Mouse (Mus musculus): ENCODE results near the gene Pex10. TPM values are rescaled to one million over a fixed set of nuclear protein-coding genes. Genes with fewer than 3 reads are reported as not detected.
A peak's percentile ranks its signal among the peaks of the same experiment; 100 is the strongest.

Pex10 gene
- polyA plus RNA-seq, 1 experiment from 2014 or later = 17.3 TPM

- H3K4me2 ChIP-seq (ENCODE audit: low read depth, low read length) = no peak overlapping the region
- H3K4me1 ChIP-seq (ENCODE audit: control insufficient read depth, insufficient read depth, low read length) = no peaks in the 10 kb centered on the region
- no peak overlapping the region for H3K4me3 ChIP-seq (ENCODE audit: low read length)
- peaks cover 5% of the 10 kb centered on the region for H3K27me3 ChIP-seq (ENCODE audit: control insufficient read depth, insufficient read depth, low read length)
- H3K36me3 ChIP-seq (ENCODE audit: control insufficient read depth, insufficient read depth) = no peaks in the 10 kb centered on the region
- 62% methylated on average over 7 of the region's 7 CpGs for WGBS
- H3K9me3 ChIP-seq (replicated peaks; ENCODE audit: control insufficient read depth, low read length) = no peaks in the 10 kb centered on the region
- no peak overlapping the region for H3K27ac ChIP-seq (ENCODE audit: low read length)
- no peak overlapping the region for H3K9ac ChIP-seq (ENCODE audit: low read length)
- ATAC-seq (replicated peaks; ENCODE audit: extremely low read depth, insufficient read depth, low FRiP score) = peak; percentile 34; the same call in 1 of the 2 replicates
Measured at GRCm38 (mm10) chr4:155050116-155050515, 16.7 kb upstream of the Pex10 start.

GRCm38 (mm10) chr4:155056724-155057123 is 10.1 kb upstream of the Pex10 start, which contains the start of gene Plch2:
TSS of gene Plch2 (minus strand) at chr4:155056784.
- Histone ChIP-seq H3K27me3 (ENCODE audit: control insufficient read depth, insufficient read depth, low read length) (peaks cover 2% of the 10 kb centered on the region; the same call in 1 of the 2 replicates), H3K4me1 (ENCODE audit: control insufficient read depth, insufficient read depth, low read length) (no peaks in the 10 kb centered on the region), H3K27ac (ENCODE audit: low read length) (no peak within 1 kb of the TSS), H3K4me3 (ENCODE audit: low read length) (no peak within 1 kb of the TSS), H3K9ac (ENCODE audit: low read length) (no peak within 1 kb of the TSS), H3K9me3 (replicated peaks; ENCODE audit: control insufficient read depth, low read length) (no peaks in the 10 kb centered on the region), H3K4me2 (ENCODE audit: low read depth, low read length) (no peak within 1 kb of the TSS), H3K36me3 (ENCODE audit: control insufficient read depth, insufficient read depth) (no peaks in the 10 kb centered on the region)
- ATAC-seq (replicated peaks; ENCODE audit: extremely low read depth, insufficient read depth, low FRiP score) = no peak
- WGBS = 56% methylated on average over 10 of the region's 10 CpGs

GRCm38 (mm10) chr4:155058325-155058724 is 8.5 kb upstream of the Pex10 start:
- ATAC-seq (replicated peaks; ENCODE audit: extremely low read depth, insufficient read depth, low FRiP score) = no peak
- Histone ChIP-seq H3K27ac (ENCODE audit: low read length) (no peak overlapping the region), H3K9ac (ENCODE audit: low read length) (no peak overlapping the region), H3K4me3 (ENCODE audit: low read length) (no peak overlapping the region), H3K4me1 (ENCODE audit: control insufficient read depth, insufficient read depth, low read length) (no peaks in the 10 kb centered on the region), H3K36me3 (ENCODE audit: control insufficient read depth, insufficient read depth) (no peaks in the 10 kb centered on the region), H3K9me3 (replicated peaks; ENCODE audit: control insufficient read depth, low read length) (no peaks in the 10 kb centered on the region), H3K4me2 (ENCODE audit: low read depth, low read length) (no peak overlapping the region), H3K27me3 (ENCODE audit: control insufficient read depth, insufficient read depth, low read length) (peaks cover 2% of the 10 kb centered on the region; the same call in 1 of the 2 replicates)
- 42% methylated on average over 10 of the region's 10 CpGs for WGBS

- Histone ChIP-seq H3K27me3 (ENCODE audit: control insufficient read depth, insufficient read depth, low read length) (no peaks in the 10 kb centered on the region), H3K9me3 (replicated peaks; ENCODE audit: control insufficient read depth, low read length) (no peaks in the 10 kb centered on the region), H3K4me2 (ENCODE audit: low read depth, low read length) (no peak overlapping the region), H3K9ac (ENCODE audit: low read length) (no peak overlapping the region), H3K27ac (ENCODE audit: low read length) (no peak overlapping the region), H3K4me1 (ENCODE audit: control insufficient read depth, insufficient read depth, low read length) (peaks cover 10% of the 10 kb centered on the region), H3K4me3 (ENCODE audit: low read length) (no peak overlapping the region), H3K36me3 (ENCODE audit: control insufficient read depth, insufficient read depth) (peaks cover 6% of the 10 kb centered on the region)
- ATAC-seq (replicated peaks; ENCODE audit: extremely low read depth, insufficient read depth, low FRiP score) = no peak
- 35% methylated on average over 3 of the region's 3 CpGs for WGBS
Measured at GRCm38 (mm10) chr4:155063895-155064294, 2.9 kb upstream of the Pex10 start.

- ATAC-seq (replicated peaks; ENCODE audit: extremely low read depth, insufficient read depth, low FRiP score) = no peak
- no peak overlapping the region for H3K27ac ChIP-seq (ENCODE audit: low read length)
- no peaks in the 10 kb centered on the region for H3K9me3 ChIP-seq (replicated peaks; ENCODE audit: control insufficient read depth, low read length)
- no peak overlapping the region for H3K4me3 ChIP-seq (ENCODE audit: low read length)
- WGBS = 43% methylated on average over 2 of the region's 2 CpGs
- H3K36me3 ChIP-seq (ENCODE audit: control insufficient read depth, insufficient read depth) = peaks cover 11% of the 10 kb centered on the region
- no peak overlapping the region for H3K9ac ChIP-seq (ENCODE audit: low read length)
- H3K4me1 ChIP-seq (ENCODE audit: control insufficient read depth, insufficient read depth, low read length) = peaks cover 10% of the 10 kb centered on the region
- H3K4me2 ChIP-seq (ENCODE audit: low read depth, low read length) = no peak overlapping the region
- H3K27me3 ChIP-seq (ENCODE audit: control insufficient read depth, insufficient read depth, low read length) = no peaks in the 10 kb centered on the region
Measured at GRCm38 (mm10) chr4:155064474-155064873, 2.3 kb upstream of the Pex10 start.

- peak; percentile 34 for ATAC-seq (replicated peaks; ENCODE audit: extremely low read depth, insufficient read depth, low FRiP score)
- no peaks in the 10 kb centered on the region for H3K27me3 ChIP-seq (ENCODE audit: control insufficient read depth, insufficient read depth, low read length)
Measured at GRCm38 (mm10) chr4:155065970-155066833, 614 bp upstream of the Pex10 start.

GRCm38 (mm10) chr4:155068357-155068972 is 1.6 kb downstream of the Pex10 start:
- Histone ChIP-seq H3K9ac (ENCODE audit: low read length) (no peak overlapping the region), H3K9me3 (replicated peaks; ENCODE audit: control insufficient read depth, low read length) (no peaks in the 10 kb centered on the region), H3K27ac (ENCODE audit: low read length) (no peak overlapping the region), H3K36me3 (ENCODE audit: control insufficient read depth, insufficient read depth) (peaks cover 41% of the 10 kb centered on the region), H3K4me3 (ENCODE audit: low read length) (no peak overlapping the region), H3K27me3 (ENCODE audit: control insufficient read depth, insufficient read depth, low read length) (no peaks in the 10 kb centered on the region), H3K4me1 (ENCODE audit: control insufficient read depth, insufficient read depth, low read length) (peaks cover 10% of the 10 kb centered on the region), H3K4me2 (ENCODE audit: low read depth, low read length) (no peak overlapping the region)
- ATAC-seq (replicated peaks; ENCODE audit: extremely low read depth, insufficient read depth, low FRiP score) = no peak
- WGBS = 91% methylated on average over 20 of the region's 20 CpGs

More at GRCm38 (mm10) chr4:155065970-155066833, 614 bp upstream of the Pex10 start:
- H3K36me3 ChIP-seq (ENCODE audit: control insufficient read depth, insufficient read depth) = peaks cover 22% of the 10 kb centered on the region
- peak overlapping the region; percentile 81 for H3K4me3 ChIP-seq (ENCODE audit: low read length)
- H3K27ac ChIP-seq (ENCODE audit: low read length) = peak overlapping the region; percentile 62
- peaks cover 10% of the 10 kb centered on the region for H3K4me1 ChIP-seq (ENCODE audit: control insufficient read depth, insufficient read depth, low read length)
- WGBS = 5% methylated on average over 15 of the region's 15 CpGs
- H3K9me3 ChIP-seq (replicated peaks; ENCODE audit: control insufficient read depth, low read length) = no peaks in the 10 kb centered on the region
- H3K4me2 ChIP-seq (ENCODE audit: low read depth, low read length) = peak overlapping the region; percentile 59
- peak overlapping the region; percentile 28 for H3K9ac ChIP-seq (ENCODE audit: low read length)

- H3K9ac ChIP-seq (ENCODE audit: low read length) = no peak overlapping the region
- 86% methylated on average over 6 of the region's 6 CpGs for WGBS
- peaks cover 10% of the 10 kb centered on the region for H3K4me1 ChIP-seq (ENCODE audit: control insufficient read depth, insufficient read depth, low read length)
- no peaks in the 10 kb centered on the region for H3K9me3 ChIP-seq (replicated peaks; ENCODE audit: control insufficient read depth, low read length)
- no peak overlapping the region for H3K27ac ChIP-seq (ENCODE audit: low read length)
- H3K4me3 ChIP-seq (ENCODE audit: low read length) = no peak overlapping the region
- H3K36me3 ChIP-seq (ENCODE audit: control insufficient read depth, insufficient read depth) = peaks cover 48% of the 10 kb centered on the region
- H3K4me2 ChIP-seq (ENCODE audit: low read depth, low read length) = no peak overlapping the region
- ATAC-seq (replicated peaks; ENCODE audit: extremely low read depth, insufficient read depth, low FRiP score) = no peak
- H3K27me3 ChIP-seq (ENCODE audit: control insufficient read depth, insufficient read depth, low read length) = no peaks in the 10 kb centered on the region
Measured at GRCm38 (mm10) chr4:155069191-155069590, 2.4 kb downstream of the Pex10 start.

- Histone ChIP-seq H3K36me3 (ENCODE audit: control insufficient read depth, insufficient read depth) (peaks cover 58% of the 10 kb centered on the region), H3K4me2 (ENCODE audit: low read depth, low read length) (no peak overlapping the region), H3K27ac (ENCODE audit: low read length) (no peak overlapping the region), H3K4me1 (ENCODE audit: control insufficient read depth, insufficient read depth, low read length) (peaks cover 10% of the 10 kb centered on the region), H3K27me3 (ENCODE audit: control insufficient read depth, insufficient read depth, low read length) (no peaks in the 10 kb centered on the region), H3K9ac (ENCODE audit: low read length) (no peak overlapping the region), H3K4me3 (ENCODE audit: low read length) (no peak overlapping the region), H3K9me3 (replicated peaks; ENCODE audit: control insufficient read depth, low read length) (no peaks in the 10 kb centered on the region)
- 90% methylated on average over 13 of the region's 13 CpGs for WGBS
- no peak for ATAC-seq (replicated peaks; ENCODE audit: extremely low read depth, insufficient read depth, low FRiP score)
Measured at GRCm38 (mm10) chr4:155070199-155070598, 3.4 kb downstream of the Pex10 start.

Measured in heart, embryonic 16.5 days (tissue).